Mouse (Mus musculus) cerebellum, adult 11 months (tissue): ENCODE data around the gene Gm4187.
"Not testable (repeated sequence)": the region's sequence is repeated elsewhere in the genome, so short reads cannot be mapped to it uniquely, and the experiment has no call there.

Source experiments
- DNase-seq: peaks from one replicate; pipeline ENCODE4 v3.0.0; 2022

The Gm4187 gene

GRCm38 (mm10) chr7:22329617-22330016 is at the start of gene Gm4187:
TSS of gene Gm4187 (minus strand) at chr7:22329717.
- DNase-seq, result not testable (repeated sequence)

DNA sequence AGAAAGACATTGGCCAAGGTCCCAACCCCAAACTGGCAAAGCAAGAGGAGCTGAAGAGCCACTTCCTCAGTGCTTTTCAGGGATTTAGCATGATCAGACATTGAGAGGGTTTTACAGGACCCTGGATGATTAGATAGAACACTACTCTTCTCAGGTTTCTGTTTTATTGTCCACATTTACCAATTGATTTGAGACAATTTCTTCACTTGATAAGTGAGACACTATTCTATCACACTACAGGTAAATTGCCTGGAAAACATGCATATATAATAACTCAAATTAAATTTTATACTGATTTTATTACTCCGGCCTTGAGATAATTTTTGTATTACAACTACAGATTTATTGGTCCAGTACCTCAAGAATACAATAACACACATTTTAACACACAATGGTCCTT is 41.4 kb upstream of the Gm4187 start, which contains the start of gene Gm8660:
Gene Gm8660 (minus strand): TSS at position 101 of the 400 bp plus-strand sequence.
- not testable (repeated sequence) for DNase-seq
